Mouse (Mus musculus) C2C12 (cell line): ENCODE results near the gene Nudt17. TPM values are rescaled to one million over a fixed set of nuclear protein-coding genes. Genes with fewer than 3 reads are reported as not detected.

Source experiments
- H3K27me3 ChIP-seq: one replicate; pipeline ENCODE4 v1.6.1; 2011; ENCODE audit not compliant: control insufficient read depth, insufficient read depth, insufficient read length
- H3K36me3 ChIP-seq: one replicate; pipeline ENCODE4 v1.6.1; 2011; ENCODE audit not compliant: control insufficient read depth, insufficient read depth
- H3K4me3 ChIP-seq: one replicate; pipeline ENCODE4 v1.5.1; 2011; ENCODE audit warnings: mild to moderate bottlenecking, control low read depth; ENCODE audit not compliant: poor library complexity, insufficient read depth, severe bottlenecking
- H3K79me2 ChIP-seq: one replicate; pipeline ENCODE4 v1.6.1; 2011; ENCODE audit not compliant: control insufficient read depth, insufficient read depth
- H3K79me3 ChIP-seq: one replicate; pipeline ENCODE4 v1.6.1; 2011; ENCODE audit warnings: low read depth, control low read depth
- H3ac ChIP-seq: one replicate; pipeline ENCODE3; 2011; ENCODE audit warnings: low read depth; ENCODE audit not compliant: control insufficient read depth, insufficient read length
- CEBPB ChIP-seq: IDR thresholded peaks from one replicate; pipeline ENCODE4 v1.6.1; 2011; ENCODE audit warnings: low read depth, mild to moderate bottlenecking, control low read depth, moderate library complexity
- CTCF ChIP-seq: IDR thresholded peaks from one replicate; pipeline ENCODE4 v1.5.1; 2011; ENCODE audit not compliant: control insufficient read depth, insufficient read depth, insufficient read length
- FOSL1 ChIP-seq: IDR thresholded peaks from one replicate; pipeline ENCODE4 v1.8.0; 2011; ENCODE audit warnings: mild to moderate bottlenecking, low read length; ENCODE audit not compliant: poor library complexity, insufficient read depth, severe bottlenecking
- MAX ChIP-seq: IDR thresholded peaks from one replicate; pipeline ENCODE4 v1.6.1; 2011; ENCODE audit warnings: mild to moderate bottlenecking, control low read depth
- MYOD1 ChIP-seq: IDR thresholded peaks from one replicate; pipeline ENCODE4 v1.6.1; 2011; ENCODE audit warnings: low read depth; ENCODE audit not compliant: control insufficient read depth, insufficient read length
- MYOG ChIP-seq: IDR thresholded peaks from one replicate; pipeline ENCODE4 v1.6.1; 2011; ENCODE audit not compliant: control insufficient read depth, insufficient read length; ENCODE audit errors: extremely low read depth
- USF1 ChIP-seq: IDR thresholded peaks from one replicate; pipeline ENCODE4 v1.6.1; 2011; ENCODE audit warnings: low read depth, mild to moderate bottlenecking, control low read depth, moderate library complexity
- polyA plus RNA-seq: library from polyadenylated mRNA; unstranded; fragments of >200 nt; fragmentation: generic; extraction: Trizol; gene quantifications from one replicate; pipeline ENCODE4 v1.2.1, GENCODE M21; 2012; ENCODE audit warnings: missing spikeins

The Nudt17 gene
- polyA plus RNA-seq, 1 experiment: 3.2 TPM

- H3K27me3 ChIP-seq: no peaks in the 10 kb centered on the region
- H3K79me3 ChIP-seq: peaks cover 8% of the 10 kb centered on the region
- no peak overlapping the region for H3ac ChIP-seq
- no peak overlapping the region for H3K4me3 ChIP-seq
- peaks cover 16% of the 10 kb centered on the region for H3K79me2 ChIP-seq
- no peak for TF ChIP-seq CEBPB
- TF ChIP-seq USF1: no peak
- TF ChIP-seq MYOD1: no peak
- TF ChIP-seq CTCF: no peak
- no peak for TF ChIP-seq MAX
- TF ChIP-seq MYOG: no peak
- TF ChIP-seq FOSL1: no peak
- H3K36me3 ChIP-seq: peaks cover 49% of the 10 kb centered on the region
Measured at GRCm38 (mm10) chr3:96700376-96700775, 8.0 kb downstream of the Nudt17 start.

- no peak for TF ChIP-seq USF1
- TF ChIP-seq CEBPB: no peak
- no peak for TF ChIP-seq FOSL1
- TF ChIP-seq MYOG: no peak
- no peak for TF ChIP-seq CTCF
- no peak for TF ChIP-seq MYOD1
- TF ChIP-seq MAX: no peak
- Histone ChIP-seq H3ac (no peak overlapping the region), H3K79me3 (peaks cover 8% of the 10 kb centered on the region), H3K36me3 (peaks cover 38% of the 10 kb centered on the region), H3K79me2 (peaks cover 16% of the 10 kb centered on the region), H3K4me3 (no peak overlapping the region), H3K27me3 (no peaks in the 10 kb centered on the region)
Measured at GRCm38 (mm10) chr3:96698993-96699690, 9.2 kb downstream of the Nudt17 start.

DNA sequence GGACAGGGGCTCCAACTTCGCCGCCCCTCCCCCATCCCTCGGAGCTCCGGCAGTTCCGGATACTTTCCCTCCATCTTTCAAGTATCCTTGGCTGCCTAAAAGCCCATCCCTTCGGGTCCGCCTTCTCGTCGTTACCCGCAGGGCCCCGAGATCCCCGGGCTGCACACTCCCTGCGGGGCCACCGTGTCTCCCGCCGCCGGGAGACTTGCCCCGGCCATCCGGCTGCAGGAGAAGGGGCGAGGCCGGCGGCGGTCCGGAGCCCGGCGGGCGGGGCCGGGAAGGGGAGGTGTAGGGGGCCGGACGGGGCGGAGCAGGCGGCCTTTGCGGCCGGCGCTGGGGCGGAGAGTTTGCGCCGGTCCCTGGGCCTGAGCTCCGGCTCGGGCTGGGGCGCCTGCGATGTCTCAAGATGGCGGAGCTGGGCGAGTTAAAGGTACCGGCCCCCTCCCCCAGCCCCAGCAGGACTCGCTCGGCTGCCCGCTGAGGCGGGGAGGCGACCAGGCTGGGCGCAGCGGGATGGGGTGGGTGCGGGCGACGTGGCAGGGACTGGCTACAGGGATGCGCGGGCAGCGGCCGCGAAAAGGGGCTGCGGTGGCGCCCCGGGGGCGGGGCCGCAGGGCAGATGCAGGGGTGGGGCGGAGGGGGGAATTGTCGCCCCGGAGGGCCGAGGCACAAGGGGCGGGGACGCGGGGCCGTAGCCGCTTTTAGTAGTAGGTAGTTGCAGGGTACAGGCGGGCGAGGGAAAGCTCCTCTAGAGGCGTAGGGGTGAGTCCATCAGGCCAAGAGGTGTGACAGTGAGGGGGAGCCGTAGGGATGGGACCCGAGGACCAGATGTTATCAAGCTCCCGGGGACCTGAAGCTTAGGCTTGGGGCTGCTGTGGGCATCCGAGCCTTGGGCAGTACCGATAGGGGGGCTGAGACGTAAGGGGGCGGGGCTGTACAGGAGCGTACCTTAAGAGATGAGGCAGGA, 11.3 kb downstream of the Nudt17 start:
- TF ChIP-seq MYOD1: no peak
- TF ChIP-seq CEBPB: no peak
- no peak for TF ChIP-seq MAX
- no peak for TF ChIP-seq MYOG
- no peaks in the 10 kb centered on the region for H3K27me3 ChIP-seq
- H3ac ChIP-seq: peak overlapping the region; percentile 99
- H3K79me3 ChIP-seq: peaks cover 8% of the 10 kb centered on the region
- H3K79me2 ChIP-seq: peaks cover 16% of the 10 kb centered on the region
- peak overlapping the region; percentile 83 for H3K4me3 ChIP-seq
- H3K36me3 ChIP-seq: peaks cover 20% of the 10 kb centered on the region

- Histone ChIP-seq H3K79me2 (peaks cover 16% of the 10 kb centered on the region), H3K79me3 (peaks cover 8% of the 10 kb centered on the region), H3ac (peak within 1 kb of the TSS; percentile 99), H3K36me3 (peaks cover 12% of the 10 kb centered on the region), H3K4me3 (peak within 1 kb of the TSS; percentile 83), H3K27me3 (no peaks in the 10 kb centered on the region)
- TF ChIP-seq MAX (no peak), MYOG (no peak), USF1 (no peak), CEBPB (no peak), FOSL1 (no peak), MYOD1 (no peak), CTCF (no peak)
Measured at GRCm38 (mm10) chr3:96696198-96696765, 12.1 kb downstream of the Nudt17 start, which contains the start of gene Pias3. TSS of gene Pias3 (plus strand) at chr3:96696384.

DNA sequence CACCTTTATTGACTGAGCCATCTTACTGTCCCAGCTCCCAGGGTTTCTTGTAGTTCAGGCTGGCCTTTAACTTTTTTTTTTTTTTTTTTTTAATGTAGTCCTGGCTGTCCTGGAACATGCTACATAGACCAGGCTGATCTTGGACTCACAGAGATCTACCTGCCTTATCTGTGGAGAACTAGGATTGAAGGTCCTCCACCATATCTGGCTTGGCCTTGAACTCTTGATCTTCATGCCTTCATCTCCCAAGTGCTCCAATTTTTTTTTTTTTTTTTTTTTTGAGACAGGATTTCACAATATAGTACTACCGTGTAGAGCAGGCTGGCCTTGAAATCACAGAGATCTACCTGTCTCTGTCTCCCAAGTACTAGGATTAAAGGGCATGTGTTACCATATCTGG, 14.8 kb downstream of the Nudt17 start:
- H3K36me3 ChIP-seq: no peaks in the 10 kb centered on the region
- no peaks in the 10 kb centered on the region for H3K27me3 ChIP-seq
- H3K79me3 ChIP-seq: peaks cover 8% of the 10 kb centered on the region
- H3K79me2 ChIP-seq: peaks cover 12% of the 10 kb centered on the region
- no peak for TF ChIP-seq USF1
- no peak for TF ChIP-seq FOSL1
- no peak for TF ChIP-seq MYOG
- TF ChIP-seq MAX: no peak
- no peak for TF ChIP-seq CEBPB
- TF ChIP-seq MYOD1: no peak
- H3K4me3 ChIP-seq: no peak overlapping the region
- no peak overlapping the region for H3ac ChIP-seq

DNA sequence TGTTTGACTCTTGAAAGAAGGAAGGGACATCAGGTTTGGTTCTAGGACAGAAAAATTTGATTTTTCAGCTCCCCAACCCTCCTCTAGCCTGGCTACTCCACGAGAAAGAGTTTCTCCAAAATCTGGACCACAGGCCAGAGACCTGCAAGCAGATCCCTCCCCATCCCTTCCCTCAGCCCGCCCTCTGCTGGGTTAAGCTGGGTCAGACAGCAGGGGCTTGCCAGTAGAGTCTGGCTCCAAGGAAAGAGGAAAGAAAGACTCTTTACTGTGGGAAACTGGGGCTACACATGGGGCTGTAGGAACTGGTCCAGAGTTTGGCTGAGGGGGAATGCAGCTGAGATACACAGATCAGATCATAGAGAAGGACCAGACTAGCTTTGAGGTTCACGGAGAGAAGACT, 15.9 kb downstream of the Nudt17 start:
- H3ac ChIP-seq: no peak overlapping the region
- H3K36me3 ChIP-seq: no peaks in the 10 kb centered on the region
- no peak for TF ChIP-seq MYOG
- peaks cover 1% of the 10 kb centered on the region for H3K79me2 ChIP-seq
- H3K27me3 ChIP-seq: no peaks in the 10 kb centered on the region
- peaks cover 1% of the 10 kb centered on the region for H3K79me3 ChIP-seq
- H3K4me3 ChIP-seq: no peak overlapping the region
